Mouse (Mus musculus) embryonic facial prominence, embryonic 11.5 days (tissue): Measurements from ENCODE around the gene Cenpc1. TPM values are rescaled to one million over a fixed set of nuclear protein-coding genes. Genes with fewer than 3 reads are reported as not detected.

ENCODE experiments used
- polyA plus RNA-seq: library from polyadenylated mRNA; unstranded; fragments of >200 nt; fragmentation: Nextera tagmentation; extraction: Ambion mirVana; gene quantifications from 2 replicates; pipeline ENCODE4 v1.2.1, GENCODE M21; 2014

Cenpc1 gene
- polyA plus RNA-seq, 1 experiment from 2014 or later: 54.0 TPM

Other genes with a start within 250 kb of the Cenpc1 start
- 0.17 TPM in 1 of 2 replicates, not detected in the other for gene Stap1, start 6.2 kb upstream of the Cenpc1 start, polyA plus RNA-seq
- 24.8 and 27.4 TPM in 2 replicates for gene Uba6, start 107.2 kb upstream of the Cenpc1 start, polyA plus RNA-seq
- not detected in 2 replicates for gene Gnrhr, start 132.3 kb upstream of the Cenpc1 start, polyA plus RNA-seq
- gene Tmprss11c, start 223.7 kb upstream of the Cenpc1 start, polyA plus RNA-seq: not detected in 2 replicates